Mouse (Mus musculus): ENCODE measurements around the gene Rbm8a.

DNA sequence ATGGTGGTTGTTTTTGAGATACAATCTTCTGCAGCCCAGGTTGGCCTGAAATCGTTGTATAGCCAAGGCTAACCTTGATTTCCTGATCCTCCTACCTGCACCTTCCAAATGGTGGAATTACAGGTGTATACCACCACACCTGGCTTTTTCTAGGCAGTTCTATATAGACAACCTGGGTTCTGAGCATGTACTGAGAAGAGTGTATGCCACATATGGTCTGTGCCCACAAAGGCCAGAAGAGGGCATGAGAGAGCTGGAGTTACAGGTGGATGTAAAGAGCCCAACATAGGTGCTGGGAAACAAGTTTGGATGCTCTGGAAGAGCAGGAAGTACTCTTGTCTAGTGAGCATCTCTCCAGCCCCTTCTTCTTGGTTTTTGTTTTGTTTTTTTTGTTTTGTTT is 37.6 kb downstream of the Rbm8a start:
- 0 out of 2 replicates have a peak, but pooled peaks have one; percentile 14 for TF ChIP-seq CTCF (IDR thresholded peaks at IDR 0.05; ENCODE audit: insufficient read depth, low read length)
- no peak for TF ChIP-seq POLR2A (IDR thresholded peaks at IDR 0.05; ENCODE audit: borderline replicate concordance, extremely low read depth, low read depth, low read length)
